Comparison of ENCODE assay signal across 20 mouse cellular contexts in genomic region chr16:4175134-4175533, GRCm38 (mm10).
"Had no signal": no experiment of that assay in that cellular context is flagged by ENCODE, and none has a peak within 500 bp of the region (broad histone marks: within the 10 kb centered on the region; RNA-seq: fewer than 3 reads in every experiment).

No protein-coding gene starts in this region.

- ATAC-seq: intestine, postnatal 0 days; midbrain, embryonic 15.5 days had no signal

- H3K9me3 ChIP-seq: lung, embryonic 15.5 days; midbrain, embryonic 12.5 days; midbrain, embryonic 15.5 days; neural tube, embryonic 12.5 days; neural tube, embryonic 15.5 days had no signal

- H3K4me1 ChIP-seq: lung, embryonic 15.5 days; midbrain, embryonic 12.5 days; midbrain, embryonic 15.5 days; neural tube, embryonic 12.5 days had no signal

- H3K4me2 ChIP-seq: lung, embryonic 15.5 days; midbrain, embryonic 12.5 days; midbrain, embryonic 15.5 days; neural tube, embryonic 12.5 days; neural tube, embryonic 15.5 days had no signal

- H3K4me3 ChIP-seq: left cerebral cortex, adult 2 months; lung, embryonic 15.5 days; midbrain, embryonic 12.5 days; midbrain, embryonic 15.5 days; neural tube, embryonic 12.5 days; neural tube, embryonic 15.5 days had no signal

- H3K27me3 ChIP-seq: lung, embryonic 15.5 days; midbrain, embryonic 12.5 days; midbrain, embryonic 15.5 days; neural tube, embryonic 12.5 days; neural tube, embryonic 15.5 days had no signal

- H3K9ac ChIP-seq: lung, embryonic 15.5 days; midbrain, embryonic 12.5 days; midbrain, embryonic 15.5 days; neural tube, embryonic 12.5 days; neural tube, embryonic 15.5 days had no signal

- H3K27ac ChIP-seq: left cerebral cortex, adult 2 months; lung, embryonic 15.5 days; midbrain, embryonic 12.5 days; midbrain, embryonic 15.5 days; neural tube, embryonic 12.5 days; neural tube, embryonic 15.5 days; stomach, postnatal 0 days had no signal

- DNase-seq: kidney, adult 2 months; kidney, postnatal 10 days; kidney, postnatal 36 days; layer of hippocampus, postnatal 36 days; lung, adult 18-20 months; lung, postnatal 10 days; lung, postnatal 36 days; right cerebral cortex, adult 18-20 months; right cerebral cortex, postnatal 14 days; right cerebral cortex, postnatal 4 days; thymus, adult 2 months; thymus, postnatal 25 days had no signal
